Mouse (Mus musculus): ENCODE measurements around the gene Papss2.

DNA sequence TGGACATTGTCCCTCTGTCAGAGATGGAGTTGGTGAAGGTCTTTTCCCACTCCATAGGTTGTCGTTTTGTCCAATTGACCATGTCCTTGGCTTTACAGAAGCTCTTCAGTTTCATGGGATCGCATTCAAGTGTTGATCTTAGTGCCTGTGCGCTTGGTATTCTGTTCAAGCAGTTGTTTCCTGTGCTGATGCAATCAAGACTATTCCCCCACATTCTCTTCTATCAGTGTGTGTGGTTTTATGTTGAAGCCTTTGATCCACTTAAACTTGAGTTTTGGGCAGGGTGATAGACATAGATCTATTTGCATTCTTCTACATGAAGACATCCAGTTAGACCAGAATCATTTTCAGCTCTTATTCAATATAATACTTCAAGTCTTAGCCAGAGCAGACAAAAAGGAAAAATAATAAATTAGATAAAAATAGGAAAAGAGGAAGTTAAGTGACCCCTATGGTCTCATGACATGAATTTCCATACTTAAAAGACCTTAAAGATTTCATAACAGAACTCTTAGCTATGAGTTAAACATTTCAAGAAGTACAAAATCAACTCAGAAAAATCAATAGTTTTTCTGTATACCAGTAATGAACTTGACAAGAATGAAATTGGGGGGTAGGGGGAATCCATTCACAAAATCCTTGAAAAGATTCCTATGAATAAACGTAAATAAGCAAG is 12.4 kb upstream of the Papss2 start:
- TF ChIP-seq GATA1 (IDR thresholded peaks at IDR 0.05; ENCODE audit: low read length) (no peak), TAL1 (IDR thresholded peaks at IDR 0.05; ENCODE audit: low read length) (no peak)
